Mouse (Mus musculus) MEL (cell line): ENCODE measurements at regions not wholly inside any gene's neighbourhood (a gene's known extent, or its start where the extent isn't known, plus 50 kb on each side); places are given as distances from the start of the nearest gene placed in this dataset.

Experiments
- DNase-seq: peaks from one replicate; pipeline ENCODE4 v3.0.0; 2011; ENCODE audit warnings: low read depth, low spot score
- H3K27ac ChIP-seq: 2 replicates; pipeline ENCODE4 v1.5.1; 2012; ENCODE audit warnings: low read depth, mild to moderate bottlenecking, control low read depth, low read length, moderate library complexity; ENCODE audit not compliant: control insufficient read depth
- H3K27me3 ChIP-seq, 2 experiments: fragments of 150-350 bp in 1 of 2; sonication (generic) in 1 of 2; 2 replicates each; pipeline ENCODE4 v1.6.1; 2012; ENCODE audit warnings: low read length in 2 of 2, mild to moderate bottlenecking in 2 of 2, improper control_type of control experiment in 1 of 2, moderate library complexity in 1 of 2; ENCODE audit not compliant: insufficient read depth in 2 of 2, control insufficient read depth in 1 of 2
- H3K36me3 ChIP-seq, 2 experiments: 2 replicates each; pipeline ENCODE4 v1.6.1; 2012 to 2014; ENCODE audit warnings: low read length in 2 of 2, improper control_type of control experiment in 1 of 2, inconsistent platforms in 1 of 2, mild to moderate bottlenecking in 1 of 2; ENCODE audit not compliant: insufficient read depth in 2 of 2, control insufficient read depth in 1 of 2
- H3K4me1 ChIP-seq, 2 experiments: fragments of 150-350 bp in 1 of 2; sonication (generic) in 1 of 2; 2 replicates each; pipeline ENCODE4 v1.6.1; 2012; ENCODE audit warnings: low read length in 2 of 2, improper control_type of control experiment in 1 of 2, mild to moderate bottlenecking in 1 of 2; ENCODE audit not compliant: insufficient read depth in 2 of 2, control insufficient read depth in 1 of 2
- H3K4me3 ChIP-seq, 2 experiments: fragments of 150-350 bp in 1 of 2; sonication (generic) in 1 of 2; 2 replicates each; pipeline ENCODE4 v1.5.1; 2012; ENCODE audit warnings: low read depth in 2 of 2, low read length in 2 of 2, mild to moderate bottlenecking in 2 of 2, moderate library complexity in 2 of 2, control low read depth in 1 of 2, improper control_type of control experiment in 1 of 2; ENCODE audit not compliant: control insufficient read depth in 1 of 2, insufficient read depth in 1 of 2
- H3K79me2 ChIP-seq: 2 replicates; pipeline ENCODE4 v1.6.1; 2012; ENCODE audit warnings: mild to moderate bottlenecking, low read length, moderate library complexity; ENCODE audit not compliant: control insufficient read depth, poor library complexity, insufficient read depth
- H3K9ac ChIP-seq: 2 replicates; pipeline ENCODE4 v1.6.1; 2012; ENCODE audit warnings: low read depth, mild to moderate bottlenecking, control low read depth, low read length, moderate library complexity; ENCODE audit not compliant: control insufficient read depth, poor library complexity, severe bottlenecking
- H3K9me3 ChIP-seq: fragments of 150-350 bp; sonication (generic); replicated peaks from 2 replicates; pipeline ENCODE4 v1.6.1; 2012; ENCODE audit warnings: mild to moderate bottlenecking, low read length, improper control_type of control experiment, moderate library complexity; ENCODE audit not compliant: insufficient read depth
- BHLHE40 ChIP-seq: IDR thresholded peaks from 2 replicates; pipeline ENCODE4 v1.6.1; 2012; ENCODE audit warnings: low read depth, mild to moderate bottlenecking, inconsistent platforms, low read length, improper control_type of control experiment, borderline replicate concordance
- CHD1 ChIP-seq: IDR thresholded peaks from 2 replicates; pipeline ENCODE4 v1.6.1; 2012; ENCODE audit warnings: low read depth, mild to moderate bottlenecking, inconsistent platforms, low read length, improper control_type of control experiment
- E2F4 ChIP-seq: IDR thresholded peaks from 2 replicates; pipeline ENCODE4 v1.6.1; 2011; ENCODE audit warnings: low read depth, low read length, improper control_type of control experiment, borderline replicate concordance
- EP300 ChIP-seq, 2 experiments: IDR thresholded peaks; 2 replicates each; pipeline ENCODE4 v1.6.1; 2011; ENCODE audit warnings: improper control_type of control experiment in 2 of 2, low read length in 2 of 2, low read depth in 1 of 2, mild to moderate bottlenecking in 1 of 2
- ETS1 ChIP-seq: IDR thresholded peaks from 2 replicates; pipeline ENCODE4 v1.6.1; 2012; ENCODE audit warnings: low read depth, mild to moderate bottlenecking, inconsistent platforms, low read length, improper control_type of control experiment, moderate library complexity
- MEF2A ChIP-seq: IDR thresholded peaks from 2 replicates; pipeline ENCODE4 v1.6.1; 2014; ENCODE audit warnings: low read depth, mild to moderate bottlenecking, inconsistent platforms, low read length, improper control_type of control experiment; ENCODE audit not compliant: poor library complexity, insufficient replicate concordance, severe bottlenecking; ENCODE audit errors: extremely low read depth
- MXI1 ChIP-seq: IDR thresholded peaks from 2 replicates; pipeline ENCODE4 v1.6.1; 2011; ENCODE audit warnings: mild to moderate bottlenecking, low read depth, low read length, improper control_type of control experiment
- NRF1 ChIP-seq: IDR thresholded peaks from 2 replicates; pipeline ENCODE4 v1.6.1; 2014; ENCODE audit warnings: low read depth, mild to moderate bottlenecking, inconsistent platforms, low read length, improper control_type of control experiment, moderate library complexity; ENCODE audit not compliant: poor library complexity, insufficient read depth, severe bottlenecking
- RAD21 ChIP-seq: IDR thresholded peaks from 2 replicates; pipeline ENCODE4 v1.6.1; 2011; ENCODE audit warnings: mild to moderate bottlenecking, low read depth, low read length, improper control_type of control experiment
- SIN3A ChIP-seq: IDR thresholded peaks from 2 replicates; pipeline ENCODE4 v1.6.1; 2012; ENCODE audit warnings: low read length, improper control_type of control experiment, inconsistent platforms
- SMC3 ChIP-seq: IDR thresholded peaks from 2 replicates; pipeline ENCODE4 v1.6.1; 2011; ENCODE audit warnings: low read depth, low read length, improper control_type of control experiment
- TAL1 ChIP-seq: IDR thresholded peaks from 2 replicates; pipeline ENCODE4 v1.6.1; 2012; ENCODE audit warnings: mild to moderate bottlenecking, inconsistent platforms, low read length, moderate library complexity, mixed read lengths
- USF2 ChIP-seq, 2 experiments: IDR thresholded peaks; 2 replicates each; pipeline ENCODE4 v1.6.1; 2011 to 2012; ENCODE audit warnings: improper control_type of control experiment in 2 of 2, low read length in 2 of 2, borderline replicate concordance in 1 of 2, inconsistent platforms in 1 of 2, low read depth in 1 of 2, mild to moderate bottlenecking in 1 of 2; ENCODE audit not compliant: insufficient read depth in 1 of 2
- ZKSCAN1 ChIP-seq: IDR thresholded peaks from 2 replicates; pipeline ENCODE4 v1.6.1; 2012; ENCODE audit warnings: low read depth, mild to moderate bottlenecking, inconsistent platforms, low read length, improper control_type of control experiment, moderate library complexity
- ZMIZ1 ChIP-seq: IDR thresholded peaks from 2 replicates; pipeline ENCODE4 v1.6.1; 2012; ENCODE audit warnings: low read depth, mild to moderate bottlenecking, inconsistent platforms, low read length, improper control_type of control experiment, moderate library complexity

DNA sequence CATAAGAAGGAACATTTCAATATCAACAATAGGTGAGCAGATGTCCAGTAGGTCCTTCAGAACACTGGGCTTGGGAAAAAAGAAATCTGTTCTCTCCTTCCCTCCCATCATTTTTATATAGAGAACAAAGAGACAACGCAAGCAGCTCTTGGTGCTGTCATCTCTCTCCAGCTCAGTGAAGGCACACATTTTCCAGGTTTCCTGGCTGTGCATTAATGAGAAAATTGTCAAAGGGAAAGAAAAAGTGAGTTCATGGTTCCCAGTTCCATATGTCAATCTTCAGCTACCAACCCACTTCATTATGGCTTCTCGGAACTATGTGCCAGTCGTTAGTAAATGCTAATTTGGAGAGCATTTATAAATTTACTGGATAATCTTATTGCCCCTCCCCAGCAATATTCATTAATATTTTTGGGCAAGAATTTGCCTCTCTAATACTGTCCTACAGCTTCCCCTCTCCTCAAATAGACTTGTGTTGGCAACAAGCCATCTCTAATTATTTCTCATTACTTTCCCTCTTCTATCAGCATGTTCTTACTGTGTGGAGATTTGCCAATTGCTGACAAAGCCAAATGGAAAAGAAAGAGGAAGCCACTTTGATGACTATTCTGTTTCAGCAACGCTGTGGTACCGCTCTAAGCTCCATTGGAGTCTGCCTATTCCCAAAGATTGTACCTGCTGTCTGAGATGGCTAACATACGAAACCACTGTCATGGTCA, 453.2 kb upstream of the G6pd2 start:
- no peaks in the 10 kb centered on the region for H3K27me3 ChIP-seq
- no peaks in the 10 kb centered on the region for H3K36me3 ChIP-seq
- H3K4me3 ChIP-seq, result no peak overlapping the region
- no peak overlapping the region for H3K9ac ChIP-seq
- H3K9me3 ChIP-seq, result no peaks in the 10 kb centered on the region
- no peak overlapping the region for H3K27ac ChIP-seq
- DNase-seq, result peak; percentile 28
- H3K79me2 ChIP-seq, result no peaks in the 10 kb centered on the region
- no peak for TF ChIP-seq MEF2A
- TF ChIP-seq NRF1, result no peak
- TF ChIP-seq SIN3A, result no peak
- no peak for TF ChIP-seq ZKSCAN1
- no peak for TF ChIP-seq SMC3
- no peak for TF ChIP-seq CHD1
- no peak for TF ChIP-seq TAL1
- TF ChIP-seq BHLHE40, result no peak
- no peak for TF ChIP-seq EP300 (IDR thresholded peaks at IDR 0.05; ENCODE audit: low read depth in 1 of 2, low read length in 2 of 2)
- no peak for TF ChIP-seq MXI1
- TF ChIP-seq USF2 (IDR thresholded peaks at IDR 0.05; ENCODE audit: borderline replicate concordance in 1 of 2, insufficient read depth in 1 of 2, low read depth in 1 of 2, low read length in 2 of 2), result no peak
- TF ChIP-seq ZMIZ1, result no peak
- no peak for TF ChIP-seq ETS1
- H3K4me1 ChIP-seq, result no peaks in the 10 kb centered on the region

DNA sequence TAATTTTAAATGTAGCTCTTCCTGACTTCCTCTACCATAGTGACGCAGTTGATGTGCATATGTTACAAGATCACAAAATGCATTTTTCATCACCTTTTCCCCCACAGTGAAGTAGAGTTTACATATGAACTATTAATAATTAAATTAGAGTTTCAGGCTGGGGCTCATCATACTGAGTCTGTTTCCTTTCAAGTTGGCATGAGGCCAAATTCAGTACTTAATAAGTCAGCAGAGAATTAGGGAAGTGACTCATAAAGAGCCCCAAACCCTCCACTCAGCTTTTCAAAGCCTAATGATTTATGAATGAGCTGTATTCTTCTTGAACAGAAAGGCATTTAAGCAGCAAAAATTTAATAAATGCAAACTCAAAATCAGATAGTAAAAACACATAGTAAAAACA, 435.7 kb upstream of the G6pd2 start:
- no peak overlapping the region for H3K4me3 ChIP-seq
- no peaks in the 10 kb centered on the region for H3K79me2 ChIP-seq
- 0 out of 4 replicates have a peak, but pooled peaks cover 0 to 2% of the 10 kb centered on the region in 2 experiments for H3K4me1 ChIP-seq
- TF ChIP-seq E2F4 (no peak), RAD21 (no peak), USF2 (IDR thresholded peaks at IDR 0.05; ENCODE audit: borderline replicate concordance in 1 of 2, insufficient read depth in 1 of 2, low read depth in 1 of 2, low read length in 2 of 2) (no peak)
- no peaks in the 10 kb centered on the region for H3K9me3 ChIP-seq
- H3K9ac ChIP-seq, result no peak overlapping the region
- no peak overlapping the region for H3K27ac ChIP-seq
- peak; percentile 74 for DNase-seq
- peaks cover 0 to 2% of the 10 kb centered on the region in 2 experiments; a peak in 1 of 4 replicates for H3K36me3 ChIP-seq
- H3K27me3 ChIP-seq, result no peaks in the 10 kb centered on the region
